Mouse (Mus musculus) embryonic fibroblast, embryonic 13.5 days (primary cell): ENCODE results near the gene Cpt1c. TPM values are rescaled to one million over a fixed set of nuclear protein-coding genes. Genes with fewer than 3 reads are reported as not detected.
"Not testable (repeated sequence)": the region's sequence is repeated elsewhere in the genome, so short reads cannot be mapped to it uniquely, and the experiment has no call there.

Experiments
- H3K27ac ChIP-seq: 2 replicates; pipeline ENCODE4 v1.5.1; 2012; ENCODE audit warnings: low read length, control low read depth, inconsistent platforms; ENCODE audit not compliant: insufficient read depth
- H3K4me1 ChIP-seq: 2 replicates; pipeline ENCODE4 v1.6.1; 2011; ENCODE audit warnings: low read length; ENCODE audit not compliant: control insufficient read depth, insufficient read depth
- H3K4me3 ChIP-seq: 2 replicates; pipeline ENCODE4 v1.5.1; 2011; ENCODE audit warnings: mild to moderate bottlenecking, control low read depth, low read length; ENCODE audit not compliant: insufficient read depth
- CTCF ChIP-seq: IDR thresholded peaks from 2 replicates; pipeline ENCODE4 v1.5.1; 2011; ENCODE audit warnings: mild to moderate bottlenecking, control low read depth, low read length, moderate library complexity, borderline replicate concordance; ENCODE audit not compliant: insufficient read depth
- POLR2A ChIP-seq: IDR thresholded peaks from 2 replicates; pipeline ENCODE4 v1.6.1; 2011; ENCODE audit warnings: low read depth, mild to moderate bottlenecking, control low read depth, low read length, moderate library complexity
- polyA plus RNA-seq: library from polyadenylated mRNA; stranded (reverse); fragments of >200 nt; gene quantifications from 2 replicates; pipeline ENCODE4 v1.2.4, GENCODE M21; 2011; ENCODE audit warnings: low read depth; ENCODE audit not compliant: missing spikeins, insufficient read length

Cpt1c gene
- polyA plus RNA-seq: 68.9 and 82.5 TPM in 2 replicates

DNA sequence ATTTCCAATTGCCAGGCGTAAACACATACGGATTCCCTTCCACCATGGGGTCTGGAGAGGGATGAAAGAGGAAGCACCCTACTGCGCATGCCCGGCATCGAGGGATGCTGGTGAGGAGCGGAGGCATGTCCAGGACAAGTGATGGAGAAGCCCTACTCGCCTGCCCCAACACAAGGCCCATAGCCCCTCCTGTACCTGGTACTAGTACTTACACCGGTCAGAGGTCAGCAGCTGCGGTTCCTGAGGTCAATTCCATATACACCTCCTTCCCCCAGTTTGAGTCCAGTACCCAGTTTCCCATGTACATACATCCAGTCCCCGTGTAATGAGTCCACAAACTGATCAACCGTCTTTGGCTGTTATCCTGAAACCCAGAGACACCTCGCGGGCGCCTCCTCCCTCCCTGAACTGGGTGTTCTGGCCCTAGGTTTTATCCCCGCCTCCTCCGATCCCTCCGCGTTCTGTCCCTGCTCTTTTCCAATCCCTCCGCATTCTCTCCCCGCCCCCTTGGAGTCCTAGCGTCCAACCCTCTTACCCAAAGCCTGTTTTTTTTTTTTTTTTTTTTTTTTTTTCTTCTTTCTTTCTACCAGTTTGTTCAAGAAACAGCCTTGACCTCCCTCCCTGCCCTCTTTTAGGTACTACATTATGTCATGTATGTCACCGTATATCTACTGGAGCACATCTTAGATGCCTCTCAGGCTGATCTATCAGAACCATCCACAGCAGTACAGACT, at the start of gene Cpt1c:
Gene Cpt1c (minus strand): TSS at position 469 of the 734 bp plus-strand sequence.
- peak within 1 kb of the TSS; percentile 96 for H3K27ac ChIP-seq
- peaks cover 6% of the 10 kb centered on the region for H3K4me1 ChIP-seq
- H3K4me3 ChIP-seq: peak within 1 kb of the TSS; percentile 62
- TF ChIP-seq POLR2A (peak; percentile 90), CTCF (no peak)

- H3K4me3 ChIP-seq, H3K4me1 ChIP-seq, H3K27ac ChIP-seq: not testable (repeated sequence)
Observed at GRCm38 (mm10) chr7:45023711-45024110, 49.1 kb upstream of the Cpt1c start.

- no peak overlapping the region for H3K4me3 ChIP-seq
- H3K27ac ChIP-seq: no peak overlapping the region
- H3K4me1 ChIP-seq: no peaks in the 10 kb centered on the region
- no peak for TF ChIP-seq CTCF
- TF ChIP-seq POLR2A: no peak
Observed at GRCm38 (mm10) chr7:45020225-45020624, 45.6 kb upstream of the Cpt1c start.

- H3K27ac ChIP-seq: peak overlapping the region; percentile 94
- TF ChIP-seq CTCF: no peak
- peak; percentile 86 for TF ChIP-seq POLR2A
- H3K4me1 ChIP-seq: no peaks in the 10 kb centered on the region
- peak overlapping the region; percentile 75 for H3K4me3 ChIP-seq
Observed at GRCm38 (mm10) chr7:45019031-45019571, 44.5 kb upstream of the Cpt1c start.

DNA sequence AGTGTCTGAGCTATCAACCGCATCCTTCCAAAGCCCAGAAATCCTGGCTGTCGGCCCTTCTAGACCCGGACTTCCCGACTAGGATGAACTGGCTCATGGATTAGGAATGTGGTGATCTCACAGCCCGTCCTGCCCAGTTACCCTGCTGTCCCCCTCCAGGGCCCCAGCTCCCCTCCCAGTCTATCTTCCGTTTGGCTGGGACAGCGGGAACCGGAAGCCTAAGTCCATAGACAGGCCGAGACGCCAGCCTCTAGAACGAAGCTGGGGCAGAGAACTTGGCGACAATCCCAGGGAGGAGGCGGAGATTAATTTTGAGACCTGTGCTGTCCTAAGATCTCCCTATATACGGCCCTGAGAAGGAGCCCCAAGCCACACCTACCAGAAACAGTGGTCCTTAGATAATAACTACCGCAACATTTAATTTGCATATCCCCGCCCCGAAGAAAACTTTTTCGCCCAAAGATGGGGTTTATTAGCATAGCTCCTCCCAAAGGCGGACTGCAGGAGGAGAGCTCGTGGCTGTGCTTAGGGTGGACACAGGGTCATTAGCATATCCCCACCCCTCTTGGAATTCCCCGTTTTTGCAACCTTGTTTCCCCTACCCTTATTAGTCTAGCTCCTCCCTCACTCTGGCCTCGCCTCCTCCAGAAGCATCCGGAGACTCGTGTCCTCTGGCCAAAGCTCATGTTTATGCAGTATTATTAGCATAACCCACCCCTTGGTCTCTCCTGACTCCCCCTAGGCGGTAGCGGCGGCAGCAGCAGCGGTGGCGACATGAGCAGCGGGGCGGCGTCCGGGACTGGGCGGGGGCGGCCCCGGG, 42.8 kb upstream of the Cpt1c start, which contains the start of gene Rras:
Gene Rras (plus strand): TSS at position 720 of the 820 bp plus-strand sequence.
- TF ChIP-seq POLR2A (peak; percentile 87), CTCF (no peak)
- no peaks in the 10 kb centered on the region for H3K4me1 ChIP-seq
- peak within 1 kb of the TSS; percentile 99 for H3K27ac ChIP-seq
- H3K4me3 ChIP-seq: peak within 1 kb of the TSS; percentile 75

DNA sequence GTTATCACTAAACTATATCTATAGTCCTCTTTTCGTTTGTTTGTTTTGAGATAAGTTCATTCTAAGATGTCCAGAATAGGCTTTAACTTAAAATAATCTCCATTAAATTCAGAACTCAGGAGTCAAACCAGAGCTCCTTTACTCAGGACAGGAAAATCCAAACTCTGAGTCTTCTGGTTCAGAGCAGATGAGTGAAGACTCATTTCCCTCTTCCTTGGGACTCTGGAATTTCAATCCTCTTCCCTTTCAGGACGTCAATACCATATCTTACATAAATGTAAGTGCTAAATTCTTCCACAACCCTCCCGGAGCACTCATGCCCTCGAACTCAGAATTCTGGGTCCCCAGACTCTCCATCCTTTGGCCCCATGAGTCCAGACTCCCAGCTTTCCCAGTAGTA, 42.1 kb upstream of the Cpt1c start:
- H3K4me3 ChIP-seq: peak overlapping the region; percentile 53
- TF ChIP-seq CTCF: no peak
- TF ChIP-seq POLR2A: no peak
- no peaks in the 10 kb centered on the region for H3K4me1 ChIP-seq
- peak overlapping the region; percentile 99 for H3K27ac ChIP-seq

DNA sequence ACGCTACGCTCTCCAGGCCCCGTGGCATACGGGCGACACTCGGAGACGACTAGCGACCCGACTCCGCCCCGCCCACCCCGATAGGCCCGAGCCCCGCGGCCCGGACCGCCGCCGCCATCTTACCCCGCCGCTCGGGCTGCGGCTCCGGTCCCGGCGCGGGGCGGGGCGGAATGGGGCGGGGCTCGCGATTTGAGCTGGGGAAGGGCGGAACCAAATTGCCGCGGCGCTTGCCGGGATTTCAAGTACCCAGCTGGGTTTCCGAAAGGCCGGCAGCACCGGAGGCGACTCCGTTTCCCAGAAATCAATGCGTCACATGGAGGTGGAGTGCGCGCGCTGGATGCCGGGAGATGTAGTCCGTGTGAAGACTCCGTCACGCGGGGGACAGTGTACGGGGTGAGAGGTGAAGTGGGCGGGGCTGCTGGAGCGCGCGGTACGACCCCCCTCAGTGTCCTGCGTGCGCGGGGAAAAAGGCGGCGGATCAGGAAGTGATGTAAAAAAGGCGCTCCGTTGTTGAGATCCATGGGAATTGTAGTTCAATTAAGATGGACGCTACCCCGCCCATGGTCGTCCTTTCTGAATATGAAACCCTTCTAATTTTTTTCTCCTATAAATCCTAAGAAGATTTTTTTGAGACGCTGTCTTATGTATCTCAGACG, 41.4 kb upstream of the Cpt1c start, which contains the start of gene Scaf1:
Gene Scaf1 (minus strand): TSS at position 407 of the 656 bp plus-strand sequence.
- Histone ChIP-seq H3K27ac (peak within 1 kb of the TSS; percentile 99), H3K4me1 (no peaks in the 10 kb centered on the region), H3K4me3 (peak within 1 kb of the TSS; percentile 97)
- TF ChIP-seq CTCF (no peak), POLR2A (peak; percentile 50)

GRCm38 (mm10) chr7:45015344-45015956, 40.8 kb upstream of the Cpt1c start:
- peak; percentile 55 for TF ChIP-seq POLR2A
- TF ChIP-seq CTCF: no peak
- Histone ChIP-seq H3K4me3 (peak overlapping the region; percentile 97), H3K4me1 (no peaks in the 10 kb centered on the region), H3K27ac (peak overlapping the region; percentile 63)

GRCm38 (mm10) chr7:45014096-45014451, 39.4 kb upstream of the Cpt1c start:
- no peak overlapping the region for H3K4me3 ChIP-seq
- no peak overlapping the region for H3K27ac ChIP-seq
- TF ChIP-seq POLR2A (no peak), CTCF (no peak)
- H3K4me1 ChIP-seq: no peaks in the 10 kb centered on the region
